Mouse (Mus musculus) fat pad, adult 2 months (tissue): ENCODE measurements at regions not wholly inside any gene's neighbourhood (a gene's known extent, or its start where the extent isn't known, plus 50 kb on each side); places are given as distances from the start of the nearest gene placed in this dataset.

Experiments used
- DNase-seq: peaks from one replicate; pipeline ENCODE4 v3.0.0-alpha.2; 2011; ENCODE audit warnings: low read depth, low spot score; ENCODE audit errors: extremely low read depth

DNA sequence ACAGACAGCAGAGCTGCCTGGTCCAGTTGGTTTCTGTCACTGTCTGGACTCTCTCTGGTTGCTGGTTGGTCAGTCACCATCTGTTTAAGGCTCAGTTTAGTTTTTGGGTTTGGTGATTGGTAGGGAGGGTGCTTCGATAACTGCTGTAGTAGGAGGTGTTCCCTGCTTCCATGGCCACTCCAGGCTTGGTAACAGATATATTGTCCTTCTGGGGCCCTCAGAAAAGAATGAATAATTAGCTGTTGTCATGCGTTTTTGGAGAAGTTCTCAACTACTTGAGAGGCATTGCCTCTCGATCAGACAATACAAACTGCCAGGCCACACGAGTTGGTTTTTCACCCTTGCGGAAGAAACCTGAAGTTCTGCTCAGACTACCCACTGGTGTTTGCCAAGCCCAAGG lies 451.7 kb downstream of the Sox2 start:
- DNase-seq = no peak

GRCm38 (mm10) chr3:35102715-35103591 lies 452.7 kb downstream of the Sox2 start:
- DNase-seq = no peak

DNA sequence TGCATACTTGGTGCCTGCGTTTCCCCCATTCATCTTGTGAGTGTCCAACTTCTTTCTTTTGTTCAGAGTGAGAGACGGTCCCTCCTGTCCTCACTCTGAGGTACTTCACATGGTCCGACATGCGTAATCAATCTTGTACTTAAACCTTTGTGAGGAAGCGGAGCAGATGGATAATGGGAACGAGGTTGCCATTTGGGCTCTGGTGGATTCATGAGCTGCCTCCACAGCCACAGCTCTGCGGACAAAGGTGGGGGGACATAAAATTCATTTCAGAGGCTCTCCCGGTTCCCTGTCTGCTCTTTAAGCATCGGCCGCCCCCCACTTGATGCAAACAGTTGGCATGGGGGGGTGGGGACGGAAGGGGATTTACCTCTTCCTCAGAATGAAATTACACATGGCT lies 454.7 kb downstream of the Sox2 start:
- DNase-seq = no peak

- DNase-seq = no peak
Observed at GRCm38 (mm10) chr3:35106097-35106496, 455.9 kb downstream of the Sox2 start.

DNA sequence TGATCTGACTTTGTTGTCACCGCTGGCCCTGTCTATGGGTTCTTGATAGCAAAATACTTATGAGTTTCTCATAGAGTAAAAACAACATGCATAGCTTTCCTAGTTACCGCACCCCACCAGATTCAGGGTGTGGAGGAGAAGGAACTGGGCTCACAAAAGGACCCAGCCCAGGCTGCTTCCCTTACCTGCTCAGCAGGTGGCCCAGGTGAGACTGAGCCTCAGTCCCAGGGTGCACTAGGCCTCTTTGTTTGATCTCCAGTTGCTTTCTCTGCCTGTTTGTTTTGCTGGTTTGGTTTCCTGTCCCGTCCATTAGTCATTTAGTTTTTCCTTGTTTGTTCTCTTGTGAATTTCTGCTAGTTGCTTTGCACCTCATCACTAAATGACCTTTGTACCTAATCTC lies 483.3 kb downstream of the Sox2 start:
- no peak for DNase-seq

DNA sequence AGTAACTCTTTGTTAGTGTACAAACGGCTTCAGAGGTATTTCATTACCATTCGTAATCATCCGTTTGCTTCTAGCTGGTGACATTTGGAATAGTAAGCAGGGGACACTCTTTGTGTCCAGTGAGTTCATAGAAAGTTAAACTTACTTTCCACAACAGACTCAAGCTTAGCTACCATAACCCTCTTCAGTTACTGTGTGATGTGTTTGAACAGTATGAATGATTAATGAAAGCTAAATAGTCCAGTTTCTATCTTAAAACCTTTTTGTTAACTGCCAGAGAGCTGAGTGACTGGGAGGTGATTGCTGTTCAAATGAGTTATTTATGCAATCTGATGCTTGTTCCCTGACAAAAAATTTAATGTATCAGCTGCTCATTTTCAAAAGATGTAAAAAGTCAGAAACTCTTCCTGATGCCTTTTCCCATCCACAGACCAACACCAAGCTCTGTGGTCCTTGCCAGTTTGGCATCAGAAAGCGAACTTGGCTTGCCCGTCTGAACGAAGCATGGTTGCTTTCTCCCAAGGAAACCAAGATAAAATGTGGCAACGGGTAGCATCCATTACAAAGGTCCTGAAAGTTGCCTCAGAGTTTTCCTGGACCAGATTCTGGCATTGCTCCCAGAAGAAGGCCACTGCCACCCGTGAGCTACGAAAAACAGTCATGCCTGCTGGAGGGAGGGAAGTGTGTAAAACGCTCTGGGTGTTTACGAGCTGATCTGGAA lies 491.5 kb downstream of the Sox2 start:
- DNase-seq = no peak

- no peak for DNase-seq
Observed at GRCm38 (mm10) chr3:35142683-35143082, 492.5 kb downstream of the Sox2 start.

DNA sequence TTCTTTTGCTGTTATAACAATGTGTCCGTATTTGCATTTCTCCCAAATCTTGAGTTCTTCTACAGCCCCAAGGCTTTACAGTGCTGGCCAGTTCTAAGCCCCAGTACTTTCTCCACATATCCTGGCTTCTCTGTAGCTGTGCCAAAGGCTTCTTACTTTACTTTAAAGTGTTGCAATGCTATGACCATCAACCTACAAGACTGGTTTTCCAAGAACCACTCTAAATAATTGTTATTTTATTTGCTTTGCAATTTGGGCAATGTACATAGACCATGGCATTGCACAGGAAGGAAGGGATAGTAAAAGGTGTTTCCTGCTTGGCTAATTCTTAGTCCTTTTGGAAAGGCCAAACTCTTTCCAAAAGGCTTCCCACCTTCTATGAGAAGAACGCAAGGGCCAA lies 495.4 kb downstream of the Sox2 start:
- DNase-seq = peak; percentile 43

DNA sequence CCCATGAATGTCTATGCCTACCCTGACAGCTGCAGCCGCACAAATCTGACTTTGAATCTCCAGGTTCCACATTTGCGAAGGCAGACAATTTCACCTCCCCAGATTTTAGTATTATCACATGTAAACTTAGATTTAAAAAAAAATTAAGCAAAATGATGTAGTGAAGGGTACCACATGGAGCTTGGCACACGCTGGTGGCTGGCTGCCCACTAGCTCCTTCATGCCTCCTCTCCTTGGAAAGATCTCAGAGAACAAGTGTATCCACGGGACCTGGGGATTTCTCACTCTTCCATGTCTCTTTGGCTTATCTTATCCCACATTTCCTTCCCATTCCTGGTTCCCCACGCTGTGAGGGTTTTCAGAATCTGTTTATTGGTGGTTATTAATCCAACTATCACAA lies 496.5 kb downstream of the Sox2 start:
- no peak for DNase-seq

DNA sequence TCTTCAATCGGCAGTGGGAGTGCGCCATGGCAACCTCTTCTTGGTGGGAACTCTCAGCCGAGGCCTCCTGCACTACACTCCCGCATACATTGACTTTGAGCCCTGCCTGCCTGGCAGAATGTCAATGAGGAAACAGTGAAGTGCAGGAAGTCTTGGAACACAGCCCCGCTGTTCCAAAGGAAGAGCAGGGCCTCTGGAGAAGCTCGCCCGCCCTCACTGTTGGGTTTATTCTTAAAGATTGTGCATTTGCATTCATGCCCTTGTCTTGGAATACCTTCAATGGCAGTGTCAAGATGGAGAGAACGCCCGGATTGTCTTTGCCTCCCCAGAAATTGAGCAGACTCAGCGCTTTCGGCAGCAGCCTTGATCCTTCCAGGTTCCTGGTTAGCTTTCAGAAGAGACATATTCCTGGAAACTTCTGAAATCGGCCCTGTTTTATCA lies 499.1 kb downstream of the Sox2 start:
- no peak for DNase-seq

DNA sequence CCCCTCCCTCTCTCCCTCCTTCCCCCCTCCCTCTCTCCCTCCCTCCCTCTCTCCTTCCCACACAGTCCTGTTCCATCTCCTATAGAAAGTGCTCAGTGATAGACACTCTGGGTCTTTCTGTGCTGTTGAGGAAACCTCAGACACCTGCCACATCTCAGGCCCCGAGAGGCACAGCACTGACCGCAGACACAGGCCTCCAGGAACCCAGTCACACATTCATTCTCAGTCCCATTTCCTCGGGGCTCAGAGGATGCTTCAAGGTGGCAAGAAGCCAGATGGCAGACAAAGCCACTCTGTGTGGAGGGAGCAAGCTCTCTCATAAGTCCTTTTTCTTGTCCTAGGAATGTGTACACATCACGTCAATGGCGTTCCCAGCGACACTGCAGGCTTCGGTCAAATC lies 502.0 kb downstream of the Sox2 start:
- DNase-seq = no peak

DNA sequence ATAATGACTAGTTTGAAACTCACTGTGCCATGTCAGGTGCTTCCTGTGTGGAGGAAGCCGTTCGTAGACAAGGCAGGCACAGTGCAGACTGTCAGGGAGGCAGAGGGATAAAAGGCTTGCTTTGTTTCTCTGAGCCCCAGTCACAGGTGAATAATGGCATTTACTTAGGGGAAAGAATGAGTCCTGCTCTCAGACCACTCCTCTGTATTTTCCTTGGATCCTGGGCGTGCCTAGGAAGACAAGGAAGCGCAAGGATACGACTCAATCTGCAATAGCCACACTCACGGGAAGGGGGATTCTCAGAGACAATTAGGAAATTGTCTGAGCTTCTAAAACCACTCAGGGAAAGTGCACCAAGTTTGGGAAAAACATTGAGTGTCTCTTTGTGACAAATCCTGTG lies 504.1 kb downstream of the Sox2 start:
- no peak for DNase-seq

- DNase-seq = no peak
Observed at GRCm38 (mm10) chr3:35168676-35169075, 518.5 kb downstream of the Sox2 start.

GRCm38 (mm10) chr3:35178759-35179440 lies 528.7 kb downstream of the Sox2 start:
- no peak for DNase-seq

DNA sequence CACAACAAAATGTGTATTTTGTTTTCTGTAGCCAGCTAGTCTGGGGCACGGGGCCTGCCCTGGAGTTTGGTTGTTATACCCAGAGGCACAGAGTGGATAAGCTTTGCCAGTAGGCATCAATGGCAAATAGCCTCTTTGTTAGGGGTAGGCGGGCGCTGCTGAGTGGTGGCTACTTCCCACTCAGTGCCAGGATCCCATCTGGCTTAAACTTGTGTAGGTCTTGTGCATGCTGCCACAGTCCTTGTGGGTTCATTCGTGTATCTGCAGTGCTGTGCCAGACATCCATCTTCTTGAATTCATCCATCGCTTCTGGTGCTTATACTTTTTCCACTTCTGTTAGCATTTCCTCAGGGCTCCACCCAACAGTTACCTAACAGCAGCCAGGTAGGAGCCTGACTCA lies 545.4 kb upstream of the Atp11b start:
- no peak for DNase-seq

DNA sequence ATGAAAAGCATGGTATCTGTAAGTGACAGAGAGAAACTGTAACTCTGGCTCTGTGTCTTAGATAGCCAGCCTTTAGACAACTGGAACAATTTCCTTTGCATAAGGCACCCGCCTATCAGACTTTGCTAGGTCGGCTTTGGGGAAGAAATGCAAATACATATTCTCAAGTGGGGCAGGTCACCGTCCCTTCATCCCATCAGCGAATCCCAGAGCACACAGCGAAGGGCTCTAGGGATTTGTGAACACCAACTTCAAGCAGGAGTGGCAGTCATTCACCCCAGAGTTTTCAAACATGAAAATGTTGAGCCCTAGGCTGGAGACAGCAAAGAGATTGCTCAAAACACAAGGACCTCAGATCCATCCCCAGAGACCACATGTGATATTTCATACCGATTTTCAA lies 534.5 kb upstream of the Atp11b start:
- DNase-seq = no peak

- DNase-seq = no peak
Observed at GRCm38 (mm10) chr3:35221183-35221582, 532.7 kb upstream of the Atp11b start.

GRCm38 (mm10) chr3:35222251-35222650 lies 531.7 kb upstream of the Atp11b start:
- DNase-seq = no peak

- DNase-seq = peak; percentile 14
Observed at GRCm38 (mm10) chr3:35225051-35225701, 528.7 kb upstream of the Atp11b start.

DNA sequence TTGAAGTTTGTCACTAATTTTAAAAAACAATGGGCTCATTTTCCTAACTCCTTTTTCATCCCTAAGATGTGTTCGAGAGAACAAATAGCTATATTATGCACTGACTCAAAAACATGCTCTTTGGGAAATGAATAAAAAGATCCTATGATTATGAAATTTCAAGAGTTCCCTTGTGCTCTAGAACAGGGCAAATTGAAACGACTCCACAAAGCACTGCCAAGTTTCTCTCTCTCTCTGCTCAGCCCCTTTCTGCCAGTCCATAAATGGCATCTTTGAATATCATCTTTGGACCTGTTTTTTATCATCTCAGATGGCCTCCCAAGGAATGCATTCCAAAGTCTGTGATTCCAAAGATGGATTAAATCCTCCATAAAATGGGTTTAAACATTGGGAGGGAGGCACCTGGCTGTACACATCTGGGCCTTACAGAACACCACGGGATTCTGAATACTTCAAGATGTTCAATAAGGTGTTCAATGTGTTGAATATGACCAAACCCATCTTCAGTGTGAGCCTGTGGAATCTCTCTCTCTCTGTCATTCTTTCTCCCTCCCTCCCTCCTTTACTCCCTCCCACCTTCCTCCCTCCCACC lies 528.0 kb upstream of the Atp11b start:
- DNase-seq = no peak
